8 mouse cellular contexts compared by ENCODE assay signal in genomic region chr2:103927610-103928145, GRCm38 (mm10). TPM values are rescaled to one million over a fixed set of nuclear protein-coding genes. Genes with fewer than 3 reads are reported as not detected.
DNase-seq lines count a peak whose midpoint lies in the region; ATAC-seq and TF ChIP-seq lines count a peak whose summit lies in the region.
"Had no signal": no experiment of that assay in that cellular context is flagged by ENCODE, and none has a peak within 500 bp of the region (broad histone marks: within the 10 kb centered on the region; RNA-seq: fewer than 3 reads in every experiment).

No protein-coding gene starts in this region.

- H3K27me3 ChIP-seq in lung, postnatal 0 days (replicated peaks; ENCODE audit: insufficient read depth, low read length) = no peaks in the 10 kb centered on the region
- no peaks in the 10 kb centered on the region for H3K27me3 ChIP-seq in forebrain, embryonic 13.5 days
- no peaks in the 10 kb centered on the region for H3K27me3 ChIP-seq in hindbrain, embryonic 14.5 days (ENCODE audit: control insufficient read depth, insufficient read depth, low read length)
- H3K27me3 ChIP-seq: embryonic facial prominence, embryonic 13.5 days had no signal

- no peak overlapping the region for H3K4me2 ChIP-seq in lung, postnatal 0 days (replicated peaks; ENCODE audit: low read depth, low read length)
- no peak overlapping the region for H3K4me2 ChIP-seq in forebrain, embryonic 13.5 days
- H3K4me2 ChIP-seq in hindbrain, embryonic 14.5 days (replicated peaks) = no peak overlapping the region
- H3K4me2 ChIP-seq: embryonic facial prominence, embryonic 13.5 days had no signal

- H3K9ac ChIP-seq in lung, postnatal 0 days (replicated peaks; ENCODE audit: low read depth) = no peak overlapping the region
- H3K9ac ChIP-seq in forebrain, embryonic 13.5 days = no peak overlapping the region
- H3K9ac ChIP-seq in hindbrain, embryonic 14.5 days = no peak overlapping the region
- H3K9ac ChIP-seq: embryonic facial prominence, embryonic 13.5 days had no signal

- no peak overlapping the region for H3K4me3 ChIP-seq in lung, postnatal 0 days (ENCODE audit: low read depth, low read length)
- H3K4me3 ChIP-seq in forebrain, embryonic 13.5 days = no peak overlapping the region
- no peak overlapping the region for H3K4me3 ChIP-seq in hindbrain, embryonic 14.5 days (replicated peaks; ENCODE audit: low read length)
- H3K4me3 ChIP-seq: embryonic facial prominence, embryonic 13.5 days had no signal

- H3K9me3 ChIP-seq in lung, postnatal 0 days (ENCODE audit: low read length) = no peaks in the 10 kb centered on the region
- no peaks in the 10 kb centered on the region for H3K9me3 ChIP-seq in forebrain, embryonic 13.5 days (replicated peaks)
- H3K9me3 ChIP-seq in hindbrain, embryonic 14.5 days (ENCODE audit: control insufficient read depth, low read length) = no peaks in the 10 kb centered on the region
- H3K9me3 ChIP-seq: embryonic facial prominence, embryonic 13.5 days had no signal

- no peak for DNase-seq in lung, postnatal 0 days (ENCODE audit: low spot score)
- no peak for DNase-seq in lung, postnatal 25 days (ENCODE audit: low spot score)
- DNase-seq in hindbrain, embryonic 14.5 days (ENCODE audit: low spot score) = peak; percentile 56
- peak; percentile 70 for DNase-seq in retina, postnatal 1 day
- DNase-seq in lung, postnatal 10 days = no peak

- 53% methylated on average over 1 of the region's 1 CpGs for WGBS in lung, postnatal 0 days
- 6% methylated on average over 1 of the region's 1 CpGs for WGBS in forebrain, embryonic 13.5 days
- 21% methylated on average over 1 of the region's 1 CpGs for WGBS in hindbrain, embryonic 14.5 days

- H3K4me1 ChIP-seq in lung, postnatal 0 days (ENCODE audit: insufficient read depth, low read depth, low read length) = no peaks in the 10 kb centered on the region
- H3K4me1 ChIP-seq in forebrain, embryonic 13.5 days = peaks cover 26% of the 10 kb centered on the region
- peaks cover 14% of the 10 kb centered on the region; the same call in 1 of the 2 replicates for H3K4me1 ChIP-seq in hindbrain, embryonic 14.5 days (replicated peaks; ENCODE audit: control insufficient read depth, insufficient read depth, low read length)

- H3K27ac ChIP-seq in lung, postnatal 0 days (ENCODE audit: low read length) = no peak overlapping the region
- H3K27ac ChIP-seq in forebrain, embryonic 13.5 days = no peak overlapping the region
- no peak overlapping the region for H3K27ac ChIP-seq in hindbrain, embryonic 14.5 days
- H3K27ac ChIP-seq: embryonic facial prominence, embryonic 13.5 days had no signal

- H3K36me3 ChIP-seq in lung, postnatal 0 days (ENCODE audit: insufficient read depth, low read length) = no peaks in the 10 kb centered on the region
- no peaks in the 10 kb centered on the region for H3K36me3 ChIP-seq in forebrain, embryonic 13.5 days (ENCODE audit: poor library complexity, severe bottlenecking)
- H3K36me3 ChIP-seq in hindbrain, embryonic 14.5 days (replicated peaks; ENCODE audit: control insufficient read depth, insufficient read depth) = no peaks in the 10 kb centered on the region
- H3K36me3 ChIP-seq: embryonic facial prominence, embryonic 13.5 days had no signal

- no peak for TF ChIP-seq EP300 in lung, postnatal 0 days (IDR thresholded peaks at IDR 0.05)

- no peak for TF ChIP-seq CTCF in lung, postnatal 0 days (IDR thresholded peaks at IDR 0.05)

- ATAC-seq in lung, postnatal 0 days = peak; percentile 47
- ATAC-seq in forebrain, embryonic 13.5 days = peak; percentile 75
- ATAC-seq in hindbrain, embryonic 14.5 days (ENCODE audit: low FRiP score) = peak; percentile 85
- ATAC-seq in erythroid progenitor cell, adult 5-6 weeks (replicated peaks; ENCODE audit: low FRiP score, poor library complexity, severe bottlenecking) = no peak

RNA-seq across cellular contexts. Expression of gene Lmo2, which starts 30.1 kb away (rescaled TPM):
- polyA plus RNA-seq in lung, postnatal 0 days (2015; fragmentation: Nextera tagmentation; extraction: Ambion mirVana) = 30.6 and 46.5 TPM in 2 replicates
- polyA plus RNA-seq in forebrain, embryonic 13.5 days (2015; fragmentation: Nextera tagmentation; extraction: Ambion mirVana) = 19.8 and 23.3 TPM in 2 replicates
- 48.1 and 49.8 TPM in 2 replicates for polyA plus RNA-seq in hindbrain, embryonic 14.5 days (2014; fragmentation: Nextera tagmentation; extraction: Ambion mirVana)
- 633 and 653 TPM in 2 replicates for total RNA-seq in erythroid progenitor cell, adult 5-6 weeks (2015; ENCODE audit: low replicate concordance)
- total RNA-seq in erythroid progenitor cell, adult 5-6 weeks (2017; ENCODE audit: low replicate concordance) = 362 and 409 TPM in 2 replicates

Comparison
In these comparisons a context has a peak if more than half of its experiments do, and no peak if none do; other contexts are left out.
1. DNase-seq: peak in hindbrain, embryonic 14.5 days (single experiment) and retina, postnatal 1 day (single experiment); none in lung, postnatal 0 days (single experiment), lung, postnatal 25 days (single experiment) and lung, postnatal 10 days (single experiment).